Mouse (Mus musculus) G1E (cell line): ENCODE data around the gene Tnf.

Experiments used
- CTCF ChIP-seq: IDR thresholded peaks from 2 replicates; pipeline ENCODE4 v1.5.1; 2012; ENCODE audit warnings: low read depth, low read length, inconsistent platforms, mixed read lengths
- GATA1 ChIP-seq: IDR thresholded peaks from 2 replicates; pipeline ENCODE4 v1.6.1; 2012; ENCODE audit warnings: borderline replicate concordance, low read length, inconsistent platforms, mixed read lengths
- GATA2 ChIP-seq: IDR thresholded peaks from 2 replicates; pipeline ENCODE4 v1.6.1; 2012; ENCODE audit warnings: low read depth, low read length, inconsistent platforms, borderline replicate concordance
- TAL1 ChIP-seq: conservative IDR thresholded peaks from 2 replicates; pipeline ENCODE4 v1.6.1; 2012; ENCODE audit warnings: low read depth, low read length, inconsistent platforms, mixed read lengths

- TF ChIP-seq CTCF: peak; percentile 43
- TF ChIP-seq GATA1: no peak
- TF ChIP-seq GATA2: no peak
- TF ChIP-seq TAL1: no peak
These were observed 44.2 kb upstream of the Tnf start for GRCm38 (mm10) chr17:35245731-35246623.
